ENCODE assay signal across 6 mouse cellular contexts in genomic region chr4:122820941-122821340, GRCm38 (mm10). TPM values are rescaled to one million over a fixed set of nuclear protein-coding genes. Genes with fewer than 3 reads are reported as not detected.
DNase-seq lines count a peak whose midpoint lies in the region; ATAC-seq and TF ChIP-seq lines count a peak whose summit lies in the region.
"Not testable (repeated sequence)": the region's sequence is repeated elsewhere in the genome, so short reads cannot be mapped to it uniquely, and the experiment has no call there.

No protein-coding gene starts in this region.

- TF ChIP-seq POLR2A in ES-Bruce4 (IDR thresholded peaks at IDR 0.05; ENCODE audit: insufficient read depth, low read length) = not testable (repeated sequence)

- not testable (repeated sequence) for H3K27ac ChIP-seq in ES-Bruce4 (ENCODE audit: insufficient read depth, low read length); heart, embryonic 13.5 days (replicated peaks)
- H3K27ac ChIP-seq in heart, postnatal 0 days (ENCODE audit: low read depth) = 0 out of 2 replicates have a peak overlapping the region, but pooled peaks have one; percentile 3

- 0 out of 2 replicates have a peak overlapping the region, but pooled peaks have one; percentile 2 for H3K4me3 ChIP-seq in ES-Bruce4 (ENCODE audit: low read depth, low read length)
- not testable (repeated sequence) for H3K4me3 ChIP-seq in heart, embryonic 13.5 days; heart, postnatal 0 days (ENCODE audit: low read depth, low read length)

- not testable (repeated sequence) for ATAC-seq in heart, embryonic 13.5 days (ENCODE audit: extremely low read depth, insufficient number of reproducible peaks, low FRiP score, low TSS enrichment); heart, postnatal 0 days (ENCODE audit: insufficient read depth, low read depth)

- TF ChIP-seq CTCF in ES-Bruce4 (IDR thresholded peaks at IDR 0.05; ENCODE audit: low read depth, low read length); heart, postnatal 0 days (IDR thresholded peaks at IDR 0.05; ENCODE audit: low read depth): not testable (repeated sequence)

- DNase-seq in cerebellum, postnatal 10 days = peak; percentile 11 to 42
- not testable (repeated sequence) for DNase-seq in heart, postnatal 0 days (ENCODE audit: low spot score)
- peak; percentile 23 for DNase-seq in ovary, postnatal 36 days (ENCODE audit: low spot score)
- peak; percentile 73 for DNase-seq in testis, postnatal 14 days (ENCODE audit: low spot score)

- not testable (repeated sequence) for H3K9ac ChIP-seq in ES-Bruce4 (ENCODE audit: low read depth, poor library complexity, severe bottlenecking); heart, embryonic 13.5 days; heart, postnatal 0 days (replicated peaks; ENCODE audit: low read depth, low read length)

- not testable (repeated sequence) for H3K4me1 ChIP-seq in ES-Bruce4 (ENCODE audit: control insufficient read depth, insufficient read depth, low read length); heart, postnatal 0 days (ENCODE audit: control insufficient read depth, insufficient read depth)
- H3K4me1 ChIP-seq in heart, embryonic 13.5 days = peaks cover 12% of the 10 kb centered on the region

- H3K9me3 ChIP-seq in ES-Bruce4 (replicated peaks; ENCODE audit: control insufficient read depth, insufficient read depth, low read length, poor library complexity, severe bottlenecking); heart, embryonic 13.5 days; heart, postnatal 0 days (replicated peaks; ENCODE audit: control insufficient read depth, low read length): not testable (repeated sequence)

- 18% methylated on average over 10 of the region's 10 CpGs for WGBS in heart, embryonic 13.5 days
- 14% methylated on average over 10 of the region's 10 CpGs for WGBS in heart, postnatal 0 days

- H3K4me2 ChIP-seq in heart, embryonic 13.5 days = 0 out of 2 replicates have a peak overlapping the region, but pooled peaks have one; percentile 9
- H3K4me2 ChIP-seq in heart, postnatal 0 days (ENCODE audit: low read depth, low read length) = not testable (repeated sequence)

- not testable (repeated sequence) for H3K36me3 ChIP-seq in ES-Bruce4 (ENCODE audit: control insufficient read depth, insufficient read depth, low read length, poor library complexity, severe bottlenecking); heart, embryonic 13.5 days; heart, postnatal 0 days (replicated peaks; ENCODE audit: control insufficient read depth, insufficient read depth, low read length)

- H3K27me3 ChIP-seq in ES-Bruce4 (ENCODE audit: control insufficient read depth, insufficient read depth, low read length, poor library complexity, severe bottlenecking); heart, embryonic 13.5 days (replicated peaks); heart, postnatal 0 days (ENCODE audit: control insufficient read depth, insufficient read depth, low read length): not testable (repeated sequence)

- not testable (repeated sequence) for TF ChIP-seq EP300 in ES-Bruce4 (IDR thresholded peaks at IDR 0.05; ENCODE audit: insufficient read depth, low read depth, low read length); heart, postnatal 0 days (IDR thresholded peaks at IDR 0.05; ENCODE audit: low read depth)

RNA-seq across cellular contexts. Expression of gene Ppt1, which starts 15.1 kb away (rescaled TPM):
- 19.3 and 19.9 TPM in 2 replicates for polyA plus RNA-seq in ES-Bruce4 (2011; ENCODE audit: insufficient read depth, insufficient read length, low read depth, missing spikeins)
- polyA plus RNA-seq in heart, embryonic 13.5 days (2015; fragmentation: Nextera tagmentation; extraction: Ambion mirVana) = 61.2 and 65.4 TPM in 2 replicates
- 30.0 and 37.8 TPM in 2 replicates for total RNA-seq in heart, postnatal 0 days (2014; rRNA removed; ENCODE audit: low replicate concordance)
- 42.9 and 45.2 TPM in 2 replicates for polyA plus RNA-seq in heart, postnatal 0 days (2015; fragmentation: Nextera tagmentation; extraction: Ambion mirVana)
